Mouse (Mus musculus) adrenal gland, adult 18-20 months (tissue): ENCODE data around the gene Pard3b. TPM values are rescaled to one million over a fixed set of nuclear protein-coding genes. Genes with fewer than 3 reads are reported as not detected.

Experiments
- DNase-seq, 2 experiments: peaks; one replicate each; pipeline ENCODE4 v3.0.0; 2021 to 2022; ENCODE audit warnings: low spot score in 2 of 2
- long read RNA-seq, 2 experiments: library from polyadenylated mRNA; stranded (forward); transcript quantifications; one replicate each; pipeline ENCODE4 v2.0.0; 2021
- total RNA-seq, 2 experiments: library from RNA; stranded (reverse); gene quantifications; 1 replicate in 1 of 2; 2 replicates in 1 of 2; pipeline ENCODE4 v1.2.3; 2021

Pard3b gene
- total RNA-seq, result 10 to 100 TPM; 10.0 to 14.3 TPM
- long read RNA-seq, experiment 1, result 0 reads
- long read RNA-seq, experiment 2, partial matches to known transcripts, result 1 of 5 reads
- long read RNA-seq, experiment 2, other reads (novel, unspliced or antisense), result 4 of 5 reads

GRCm38 (mm10) chr1:61638347-61639111, at the start of gene Pard3b:
Pard3b (plus strand) TSS chr1:61638824.
- DNase-seq, result peak; percentile 67 to 78

GRCm38 (mm10) chr1:61616176-61616575, 22.4 kb upstream of the Pard3b start:
- DNase-seq, result no peak

- no peak for DNase-seq
Measured at GRCm38 (mm10) chr1:61620651-61621050, 18.0 kb upstream of the Pard3b start.

GRCm38 (mm10) chr1:61629857-61630256, 8.8 kb upstream of the Pard3b start:
- DNase-seq, result no peak

- peak in 1 of 2 experiments; percentile 40 for DNase-seq
Measured at GRCm38 (mm10) chr1:61639114-61640093, 780 bp downstream of the Pard3b start.

GRCm38 (mm10) chr1:61641880-61642279, 3.3 kb downstream of the Pard3b start:
- DNase-seq, result no peak

- DNase-seq, result no peak
Measured at GRCm38 (mm10) chr1:61645062-61645461, 6.4 kb downstream of the Pard3b start.

GRCm38 (mm10) chr1:61649964-61650363, 11.3 kb downstream of the Pard3b start:
- DNase-seq, result no peak

GRCm38 (mm10) chr1:61651454-61652271, 13.0 kb downstream of the Pard3b start:
- no peak for DNase-seq

GRCm38 (mm10) chr1:61657760-61658159, 19.1 kb downstream of the Pard3b start:
- DNase-seq, result no peak

- no peak for DNase-seq
Measured at GRCm38 (mm10) chr1:61659931-61660330, 21.3 kb downstream of the Pard3b start.

- DNase-seq, result no peak
Measured at GRCm38 (mm10) chr1:61685221-61685814, 46.7 kb downstream of the Pard3b start.

- no peak for DNase-seq
Measured at GRCm38 (mm10) chr1:61685921-61686320, 47.3 kb downstream of the Pard3b start.

- no peak for DNase-seq
Measured at GRCm38 (mm10) chr1:61688301-61688700, 49.7 kb downstream of the Pard3b start.

- DNase-seq, result no peak
Measured at GRCm38 (mm10) chr1:61698462-61699218, 60.0 kb downstream of the Pard3b start.

GRCm38 (mm10) chr1:61709812-61710211, 71.2 kb downstream of the Pard3b start:
- no peak for DNase-seq

GRCm38 (mm10) chr1:61711523-61711922, 72.9 kb downstream of the Pard3b start:
- DNase-seq, result no peak

- no peak for DNase-seq
Measured at GRCm38 (mm10) chr1:61729654-61730053, 91.0 kb downstream of the Pard3b start.

- DNase-seq, result no peak
Measured at GRCm38 (mm10) chr1:61736550-61736949, 97.9 kb downstream of the Pard3b start.

- no peak for DNase-seq
Measured at GRCm38 (mm10) chr1:61742831-61743230, 104.2 kb downstream of the Pard3b start.
